ENCODE assay signal across 12 mouse cellular contexts in genomic region chr4:3232053-3232452, GRCm38 (mm10). TPM values are rescaled to one million over a fixed set of nuclear protein-coding genes. Genes with fewer than 3 reads are reported as not detected.
DNase-seq lines count a peak whose midpoint lies in the region; ATAC-seq and TF ChIP-seq lines count a peak whose summit lies in the region.
"Had no signal": no experiment of that assay in that cellular context is flagged by ENCODE, and none has a peak within 500 bp of the region (broad histone marks: within the 10 kb centered on the region; RNA-seq: fewer than 3 reads in every experiment).

No protein-coding gene starts in this region.

- H3K27ac ChIP-seq in intestine, embryonic 16.5 days (ENCODE audit: low read length) = no peak overlapping the region
- H3K27ac ChIP-seq in intestine, embryonic 15.5 days = no peak overlapping the region
- no peak overlapping the region for H3K27ac ChIP-seq in hindbrain, embryonic 13.5 days

- no peaks in the 10 kb centered on the region for H3K27me3 ChIP-seq in intestine, embryonic 16.5 days (replicated peaks; ENCODE audit: control insufficient read depth, insufficient read depth, low read length)
- H3K27me3 ChIP-seq in intestine, embryonic 15.5 days (replicated peaks) = no peaks in the 10 kb centered on the region
- no peaks in the 10 kb centered on the region for H3K27me3 ChIP-seq in hindbrain, embryonic 13.5 days

- TF ChIP-seq POLR2A in brain, embryonic 14.5 days (IDR thresholded peaks at IDR 0.05; ENCODE audit: borderline replicate concordance, extremely low read depth, insufficient read depth, insufficient read length, poor library complexity, severe bottlenecking) = no peak

- H3K4me3 ChIP-seq in intestine, embryonic 16.5 days (ENCODE audit: low read length) = no peak overlapping the region
- H3K4me3 ChIP-seq in intestine, embryonic 15.5 days (replicated peaks) = no peak overlapping the region
- H3K4me3 ChIP-seq in hindbrain, embryonic 13.5 days = no peak overlapping the region
- H3K4me3 ChIP-seq: erythroblast, embryonic 14.5 days had no signal

- DNase-seq in brain, embryonic 14.5 days (ENCODE audit: low read depth) = peak; percentile 19
- DNase-seq in heart, postnatal 36 days = peak; percentile 73 to 75
- peak; percentile 55 for DNase-seq in lung, postnatal 25 days (ENCODE audit: low spot score)
- no peak for DNase-seq in T-cell, adult 2 months (ENCODE audit: low spot score)

- 69% methylated on average over 6 of the region's 6 CpGs for WGBS in intestine, embryonic 16.5 days
- WGBS in intestine, embryonic 15.5 days = 63% methylated on average over 6 of the region's 6 CpGs
- 76% methylated on average over 6 of the region's 6 CpGs for WGBS in hindbrain, embryonic 13.5 days

- intact Hi-C loops in heart, postnatal 36 days (cut with DNase I) = no loop called here

- no peaks in the 10 kb centered on the region for H3K4me1 ChIP-seq in intestine, embryonic 16.5 days (ENCODE audit: control insufficient read depth, insufficient read depth, low read length)
- H3K4me1 ChIP-seq in intestine, embryonic 15.5 days (replicated peaks) = no peaks in the 10 kb centered on the region
- H3K4me1 ChIP-seq in hindbrain, embryonic 13.5 days (replicated peaks) = peaks cover 3% of the 10 kb centered on the region; the same call in 1 of the 2 replicates

- no peaks in the 10 kb centered on the region for H3K36me3 ChIP-seq in intestine, embryonic 16.5 days (ENCODE audit: control insufficient read depth, insufficient read depth, low read length)
- no peaks in the 10 kb centered on the region for H3K36me3 ChIP-seq in intestine, embryonic 15.5 days
- no peaks in the 10 kb centered on the region for H3K36me3 ChIP-seq in hindbrain, embryonic 13.5 days

- no peak overlapping the region for H3K4me2 ChIP-seq in intestine, embryonic 16.5 days (ENCODE audit: low read depth, low read length)
- H3K4me2 ChIP-seq in intestine, embryonic 15.5 days (replicated peaks) = no peak overlapping the region
- H3K4me2 ChIP-seq in hindbrain, embryonic 13.5 days = no peak overlapping the region

- no peak overlapping the region for H3K9ac ChIP-seq in intestine, embryonic 16.5 days (ENCODE audit: low read depth, low read length)
- H3K9ac ChIP-seq in intestine, embryonic 15.5 days = no peak overlapping the region
- no peak overlapping the region for H3K9ac ChIP-seq in hindbrain, embryonic 13.5 days

- peak; percentile 24; the same call in 1 of the 2 replicates for ATAC-seq in intestine, embryonic 16.5 days
- ATAC-seq in intestine, embryonic 15.5 days = no peak
- no peak for ATAC-seq in hindbrain, embryonic 13.5 days (ENCODE audit: low FRiP score)
- ATAC-seq in megakaryocyte, adult 5-6 weeks (ENCODE audit: poor library complexity, severe bottlenecking) = no peak
- ATAC-seq: intestine, postnatal 0 days had no signal

- TF ChIP-seq CTCF in brain, embryonic 14.5 days (IDR thresholded peaks at IDR 0.05; ENCODE audit: borderline replicate concordance, extremely low read depth, insufficient read depth, insufficient read length) = no peak

- H3K9me3 ChIP-seq in intestine, embryonic 16.5 days (ENCODE audit: control insufficient read depth, low read length) = peaks cover 9% of the 10 kb centered on the region; the same call in 1 of the 2 replicates
- H3K9me3 ChIP-seq in intestine, embryonic 15.5 days = 0 out of 2 replicates have a peak, but pooled peaks cover 3% of the 10 kb centered on the region
- peaks cover 37% of the 10 kb centered on the region for H3K9me3 ChIP-seq in hindbrain, embryonic 13.5 days

RNA-seq across cellular contexts. Expression of gene Vmn1r3, which starts 46.9 kb away (rescaled TPM):
- polyA plus RNA-seq in intestine, embryonic 16.5 days (2015; fragmentation: Nextera tagmentation; extraction: Ambion mirVana) = not detected in 2 replicates
- not detected in 2 replicates for polyA plus RNA-seq in intestine, embryonic 15.5 days (2015; fragmentation: Nextera tagmentation; extraction: Ambion mirVana)
- polyA plus RNA-seq in brain, embryonic 14.5 days (2012; rRNA removed) = not detected in 2 replicates
- not detected for total RNA-seq in heart, postnatal 36 days (2021)
- polyA plus RNA-seq in hindbrain, embryonic 13.5 days (2015; fragmentation: Nextera tagmentation; extraction: Ambion mirVana) = not detected in 2 replicates
- not detected in 2 replicates for total RNA-seq in megakaryocyte, adult 5-6 weeks (2015)
- total RNA-seq in megakaryocyte, adult 5-6 weeks (2017) = not detected in 2 replicates
- total RNA-seq: ES-E14 had no signal
- polyA plus RNA-seq: erythroblast, embryonic 14.5 days; intestine, postnatal 0 days; small intestine, adult 2 months had no signal
